Mouse (Mus musculus): ENCODE measurements around the gene Dazap2.
A peak's percentile ranks its signal among the peaks of the same experiment; 100 is the strongest.

The Dazap2 gene

GRCm38 (mm10) chr15:100614996-100615824 is at the start of gene Dazap2:
Gene Dazap2 (plus strand): TSS chr15:100615349.
- DNase-seq, result peak; percentile 99

DNA sequence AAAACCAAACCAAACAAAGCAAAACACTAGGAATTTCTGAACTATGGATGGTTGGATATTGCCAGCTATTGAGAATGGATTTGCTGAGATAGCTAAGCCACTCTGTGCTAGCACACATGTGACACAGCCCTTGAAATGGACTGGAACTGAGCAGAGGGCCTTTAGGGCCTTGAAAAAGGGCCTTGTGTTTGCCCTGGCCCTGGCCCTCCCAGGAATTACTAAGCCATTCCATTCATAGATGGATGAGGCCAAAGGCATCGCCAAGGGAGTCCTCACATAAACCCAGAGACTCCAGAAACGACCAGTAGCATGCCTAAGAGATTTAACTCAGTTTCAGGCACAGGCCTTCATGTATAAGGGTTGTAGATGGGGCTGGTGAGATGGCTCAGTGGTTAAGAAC is 48.6 kb upstream of the Dazap2 start:
- DNase-seq, result no peak

- no peak for DNase-seq
Observed at GRCm38 (mm10) chr15:100569239-100569638, 45.9 kb upstream of the Dazap2 start.

DNA sequence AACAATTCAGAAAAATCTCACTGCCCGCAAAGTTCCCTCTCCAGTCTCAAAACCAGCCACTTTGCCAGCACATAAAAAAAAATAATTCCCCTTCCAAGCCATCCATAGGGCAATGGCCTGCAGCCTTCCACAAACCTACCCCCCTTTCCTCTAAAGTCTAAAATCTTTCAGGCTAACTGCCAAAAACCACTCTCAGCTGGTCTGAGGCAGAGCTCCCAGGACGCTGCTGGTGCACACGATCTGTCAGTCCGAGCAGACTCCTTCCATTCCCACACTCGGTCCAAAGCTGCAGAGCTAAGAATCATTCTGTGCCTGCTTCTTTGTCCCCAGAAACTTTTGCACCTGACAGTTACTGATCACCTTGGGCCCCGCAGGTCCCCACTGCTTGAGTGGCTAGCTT is 41.2 kb upstream of the Dazap2 start:
- no peak for DNase-seq

DNA sequence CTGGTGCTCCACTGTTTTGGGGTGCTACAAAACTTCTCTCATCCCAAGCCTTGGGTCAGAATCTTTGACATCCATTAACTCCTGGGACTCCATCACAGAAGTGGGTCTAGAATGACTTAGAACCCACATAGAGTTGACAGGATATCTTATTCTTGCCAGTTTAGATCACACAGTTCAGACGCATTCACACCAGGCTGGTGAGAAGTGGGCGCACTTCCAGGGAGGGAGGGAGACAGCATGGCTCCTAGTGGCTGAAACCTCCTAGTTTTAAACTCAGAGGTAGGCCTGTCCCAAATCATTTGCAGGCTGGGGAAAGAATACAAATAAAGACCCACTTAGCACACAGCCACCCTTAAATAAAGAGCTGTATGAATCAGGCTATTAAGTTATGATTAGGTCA is 40.8 kb upstream of the Dazap2 start:
- DNase-seq, result no peak

DNA sequence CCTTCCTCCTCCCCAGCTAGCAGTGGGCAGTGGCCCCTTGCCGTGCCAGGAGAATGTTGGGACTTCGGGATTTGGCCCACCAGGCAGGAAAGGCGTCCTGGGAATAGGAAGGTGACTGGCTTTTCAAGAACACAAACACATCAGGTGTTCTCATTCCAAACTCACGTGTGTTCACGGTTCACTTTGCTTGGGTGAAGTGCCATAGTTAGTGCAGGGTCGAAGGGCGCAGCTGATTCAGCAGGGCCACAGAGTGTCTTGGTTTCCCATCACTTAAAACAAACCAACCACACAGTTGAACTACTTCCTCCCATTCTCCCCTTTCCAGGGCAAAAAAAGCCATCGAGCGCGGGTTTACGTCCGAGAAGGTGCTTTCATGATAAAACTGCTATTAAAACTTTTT is 39.8 kb upstream of the Dazap2 start:
- DNase-seq, result no peak

- DNase-seq, result no peak
Observed at GRCm38 (mm10) chr15:100576392-100576791, 38.8 kb upstream of the Dazap2 start.

GRCm38 (mm10) chr15:100576810-100577209 is 38.3 kb upstream of the Dazap2 start:
- DNase-seq, result no peak

DNA sequence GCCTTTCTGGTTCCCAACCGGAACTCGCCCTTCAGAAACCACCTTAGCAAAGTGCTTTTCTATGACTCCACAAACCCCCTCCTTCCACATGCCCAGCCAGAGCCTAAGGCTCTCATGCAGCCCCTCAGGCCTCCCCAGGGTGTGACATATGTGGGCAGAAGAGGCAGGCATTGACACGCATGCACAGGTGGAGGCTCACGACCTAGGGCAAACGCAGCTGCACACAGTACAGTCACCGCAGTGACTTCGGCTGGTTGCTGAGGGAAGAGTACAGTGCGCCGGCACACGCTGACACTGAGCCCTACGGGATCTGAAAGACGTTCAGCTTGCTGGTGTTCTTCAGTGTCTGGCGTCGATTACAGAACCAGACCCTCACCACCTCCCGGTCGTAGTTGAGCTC is 37.2 kb upstream of the Dazap2 start:
- no peak for DNase-seq

- no peak for DNase-seq
Observed at GRCm38 (mm10) chr15:100580108-100580507, 35.0 kb upstream of the Dazap2 start.

DNA sequence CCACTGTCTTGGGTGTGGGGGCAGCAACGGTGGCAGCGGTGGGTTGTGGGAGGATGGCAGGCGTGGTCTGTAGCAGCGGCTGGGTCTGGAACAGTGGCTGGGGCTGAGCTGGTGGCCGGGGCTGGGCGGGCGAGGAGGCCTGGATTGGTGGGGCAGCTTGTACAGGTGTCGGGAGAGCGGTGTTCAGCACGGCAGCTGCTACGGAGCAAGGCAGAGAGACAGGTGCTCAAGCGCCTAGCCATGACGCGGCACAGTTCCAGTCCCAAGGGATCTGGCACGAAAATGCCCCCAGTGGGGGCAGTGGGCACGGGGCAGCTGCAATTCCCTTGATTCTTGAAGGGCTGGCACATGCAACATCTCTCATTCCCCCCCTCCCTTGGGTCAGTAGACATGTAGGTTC is 29.2 kb upstream of the Dazap2 start:
- no peak for DNase-seq

DNA sequence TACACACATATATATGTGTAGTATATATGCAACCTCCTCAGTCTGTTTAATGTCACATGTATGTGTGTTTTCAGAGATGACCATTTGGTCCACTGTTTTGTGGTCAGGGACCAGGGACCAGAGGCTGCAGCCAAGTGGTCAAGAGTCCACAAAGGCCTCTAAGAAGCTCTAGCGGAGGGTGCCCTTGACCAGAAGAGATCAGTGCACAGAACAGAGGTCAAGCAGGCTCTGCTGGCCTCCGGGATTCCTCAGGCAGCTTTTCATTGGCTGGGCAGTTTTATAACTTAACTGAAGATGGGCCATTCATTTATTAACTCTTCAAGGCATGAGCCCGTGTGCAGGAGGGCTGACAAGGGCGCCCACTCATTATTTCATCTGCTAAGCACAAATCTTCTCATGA is 28.0 kb upstream of the Dazap2 start:
- no peak for DNase-seq

GRCm38 (mm10) chr15:100588297-100588696 is 26.9 kb upstream of the Dazap2 start:
- DNase-seq, result no peak

DNA sequence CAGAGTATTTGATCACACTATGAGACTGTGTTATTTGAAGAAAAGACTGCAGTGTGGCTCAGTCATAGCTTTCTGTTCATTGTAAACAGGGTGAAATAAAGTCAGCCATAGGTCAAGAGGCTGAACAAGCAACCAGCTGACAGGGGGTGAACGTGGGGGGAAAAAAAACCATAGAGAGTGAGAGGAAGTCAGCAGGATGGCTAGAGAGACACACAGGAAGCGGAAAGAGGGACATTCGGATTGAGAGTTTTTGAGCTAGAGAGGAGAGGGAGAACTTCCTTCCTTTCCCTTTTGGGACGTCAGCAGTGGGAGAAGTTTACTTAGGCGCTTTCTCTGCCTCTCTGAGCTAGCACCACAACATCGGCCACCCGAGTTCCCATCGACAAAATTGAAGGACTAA is 24.7 kb upstream of the Dazap2 start:
- no peak for DNase-seq

- DNase-seq, result no peak
Observed at GRCm38 (mm10) chr15:100592817-100593216, 22.3 kb upstream of the Dazap2 start.

- DNase-seq, result peak; percentile 30 to 40
Observed at GRCm38 (mm10) chr15:100598287-100598882, 16.8 kb upstream of the Dazap2 start.

DNA sequence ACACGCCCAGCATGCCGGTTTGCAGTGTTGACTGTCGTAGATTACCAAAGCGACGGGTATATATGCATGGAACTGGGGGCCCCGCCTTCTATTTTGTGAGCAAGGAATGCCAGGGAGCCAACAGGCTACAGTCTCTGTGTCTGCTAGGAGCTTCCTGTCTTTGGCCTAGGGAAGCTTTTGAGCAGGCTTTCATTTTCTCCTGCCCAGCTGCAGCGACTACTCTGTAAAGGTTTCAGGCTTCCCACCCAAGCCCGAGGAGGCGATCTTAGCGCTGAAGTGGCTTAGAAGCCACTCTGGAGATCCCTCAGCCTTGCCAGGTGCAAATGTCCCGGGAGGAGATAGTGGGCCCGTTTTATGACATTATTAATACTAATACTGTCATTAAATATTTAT is 16.3 kb upstream of the Dazap2 start:
- peak; percentile 43 to 50 for DNase-seq

DNA sequence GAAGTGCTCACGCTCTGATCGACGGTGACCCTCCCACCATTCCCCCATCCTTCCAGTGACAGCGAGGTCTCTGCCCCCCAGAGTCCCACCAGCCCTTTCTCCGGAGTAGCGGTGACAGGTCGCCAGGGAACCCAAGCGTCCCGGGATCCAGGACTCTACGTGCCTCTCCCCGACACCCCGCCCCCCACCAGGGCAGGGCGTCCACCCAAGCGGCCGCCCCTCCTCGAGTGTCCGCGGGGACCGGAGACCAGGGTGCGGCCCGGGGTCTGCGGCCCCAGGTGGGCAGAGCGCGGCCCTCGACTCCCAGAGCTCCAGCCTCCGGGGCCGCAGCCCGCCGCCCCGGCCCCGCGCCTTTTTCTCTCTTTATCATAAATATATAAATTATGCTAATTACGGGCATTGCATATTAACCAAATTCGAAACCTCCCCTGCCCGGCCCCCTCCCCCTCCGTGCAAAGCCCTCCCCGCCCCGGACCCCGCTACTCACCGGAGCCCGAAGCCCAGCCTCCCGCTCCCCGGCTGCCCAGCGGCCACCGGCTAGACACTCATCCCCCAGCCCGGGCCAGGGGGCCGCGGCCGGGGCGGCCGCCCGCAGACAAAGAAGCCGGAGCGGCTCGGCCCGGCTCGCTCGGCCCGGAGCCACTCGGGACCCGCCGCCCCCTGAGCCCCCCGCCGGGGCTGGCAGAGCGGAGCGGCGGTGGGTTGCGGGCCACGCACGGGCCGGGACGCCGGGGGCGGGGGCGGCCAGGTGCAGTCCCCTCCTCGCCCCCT is 15.7 kb upstream of the Dazap2 start, which contains the start of gene Pou6f1:
Gene Pou6f1, minus strand, starts transcription at position 709 of the 771 bp plus-strand sequence.
- DNase-seq, result no peak

GRCm38 (mm10) chr15:100600047-100600695 is 15.0 kb upstream of the Dazap2 start:
- peak; percentile 85 to 86 for DNase-seq

GRCm38 (mm10) chr15:100600696-100601272 is 14.4 kb upstream of the Dazap2 start:
- no peak for DNase-seq

DNA sequence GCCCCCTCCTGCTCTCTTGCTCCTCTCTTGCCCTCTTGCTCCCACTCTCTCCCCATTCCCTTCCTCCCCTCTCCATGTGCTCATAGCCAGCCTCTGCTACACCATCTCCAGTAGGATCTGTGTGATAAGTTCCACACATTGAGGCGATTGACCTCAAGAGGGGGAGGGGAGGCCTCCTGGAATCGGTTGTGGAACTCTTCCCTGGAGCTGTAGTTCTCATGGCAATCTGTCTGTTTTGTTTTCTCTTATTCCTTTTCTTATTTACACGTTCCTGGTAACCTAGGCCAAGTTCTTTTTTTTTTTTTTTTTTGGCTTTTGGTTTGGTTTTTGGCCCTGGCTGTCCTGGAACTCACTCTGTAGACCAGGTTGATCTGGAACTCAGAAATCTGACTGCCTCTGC is 13.5 kb upstream of the Dazap2 start:
- no peak for DNase-seq

- peak in 1 of 2 experiments; percentile 43 for DNase-seq
Observed at GRCm38 (mm10) chr15:100606677-100607076, 8.5 kb upstream of the Dazap2 start.

- no peak for DNase-seq
Observed at GRCm38 (mm10) chr15:100611951-100612350, 3.2 kb upstream of the Dazap2 start.
